Mouse (Mus musculus): ENCODE results near the gene Gadd45b. TPM values are rescaled to one million over a fixed set of nuclear protein-coding genes. Genes with fewer than 3 reads are reported as not detected.

Gene Gadd45b
- total and polyA plus RNA-seq, 3 experiments = 14.9 to 52.5 (median 24.4) TPM

DNA sequence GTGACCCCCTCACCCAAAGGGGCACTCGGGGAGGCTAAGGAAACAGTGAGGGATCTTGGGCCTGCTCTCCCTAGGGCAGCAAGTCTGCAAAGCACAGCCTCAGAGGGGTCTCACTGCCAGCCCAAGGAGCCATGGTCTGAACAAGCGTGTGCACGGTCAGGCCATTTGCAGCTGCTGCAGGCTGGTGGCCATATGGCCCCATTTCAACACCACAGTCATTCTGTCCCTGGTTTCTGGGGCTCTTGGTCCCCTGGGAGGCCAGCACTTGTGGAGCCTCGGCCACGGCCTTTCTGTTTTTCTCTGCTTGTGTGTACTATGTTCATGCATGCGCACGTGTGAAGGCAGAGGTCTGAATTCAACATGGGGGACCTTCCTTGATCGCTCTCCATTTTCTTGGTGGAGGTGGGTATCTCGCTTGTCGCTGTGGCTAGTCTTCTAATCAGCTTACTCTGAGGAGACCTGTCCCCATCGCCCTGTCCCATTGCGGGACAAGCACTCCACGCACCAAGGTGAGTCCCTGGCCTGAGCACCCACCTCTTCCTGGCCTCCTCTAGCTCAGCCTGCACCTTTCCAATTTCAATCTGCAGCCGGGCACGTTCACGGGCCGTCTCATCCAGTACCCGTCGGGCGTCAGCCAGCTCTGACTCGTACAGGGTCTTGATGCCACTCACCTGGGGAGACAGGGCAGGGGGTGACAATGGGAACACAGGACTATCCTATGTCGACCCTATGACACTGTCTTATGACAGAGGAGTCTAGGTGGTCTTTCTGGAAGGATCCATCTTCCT is 20.3 kb upstream of the Gadd45b start:
- no peak for DNase-seq (ENCODE audit: extremely low read depth)
- Histone ChIP-seq H3K4me1 (ENCODE audit: control insufficient read depth in 1 of 2, insufficient read depth in 2 of 2) (peaks cover 0 to 11% of the 10 kb centered on the region in 2 experiments; a peak in 1 of 4 replicates), H3K27ac (ENCODE audit: insufficient read depth, low read depth) (no peak overlapping the region), H3K4me2 (ENCODE audit: insufficient read depth, low read depth, poor library complexity, severe bottlenecking) (no peak overlapping the region), H3K9me3 (replicated peaks; ENCODE audit: low read length) (no peaks in the 10 kb centered on the region), H3K36me3 (replicated peaks in 1 of 2; ENCODE audit: control insufficient read depth in 1 of 2, insufficient read depth in 1 of 2, low read length in 1 of 2) (peaks cover 24 to 92% of the 10 kb centered on the region in 2 experiments), H3K27me3 (replicated peaks) (no peaks in the 10 kb centered on the region), H3K79me2 (replicated peaks; ENCODE audit: control insufficient read depth, extremely low read depth, insufficient read depth, poor library complexity, severe bottlenecking) (no peaks in the 10 kb centered on the region), H3K4me3 (replicated peaks in 1 of 3; ENCODE audit: low read depth in 2 of 3, low read length in 2 of 3, poor library complexity in 1 of 3) (no peak overlapping the region), H3K9ac (ENCODE audit: insufficient read depth, low read depth) (no peak overlapping the region)
- dilution Hi-C loops (cut with MboI; ENCODE audit: extremely low pct_ligation_motif_present, extremely low pct_unique_long_range_greater_than_20kb, low sequenced_read_pairs) (no loop called here), in situ Hi-C loops (cut with MboI; ENCODE audit: low pct_ligation_motif_present, low pct_unique_long_range_greater_than_20kb, low sequenced_read_pairs) (no loop called here)
- TF ChIP-seq BHLHE40 (IDR thresholded peaks at IDR 0.05; ENCODE audit: low read depth, low read length) (peak; percentile 30; the same call in 1 of the 2 replicates), ZMIZ1 (IDR thresholded peaks at IDR 0.05; ENCODE audit: low read depth, low read length) (no peak)

DNA sequence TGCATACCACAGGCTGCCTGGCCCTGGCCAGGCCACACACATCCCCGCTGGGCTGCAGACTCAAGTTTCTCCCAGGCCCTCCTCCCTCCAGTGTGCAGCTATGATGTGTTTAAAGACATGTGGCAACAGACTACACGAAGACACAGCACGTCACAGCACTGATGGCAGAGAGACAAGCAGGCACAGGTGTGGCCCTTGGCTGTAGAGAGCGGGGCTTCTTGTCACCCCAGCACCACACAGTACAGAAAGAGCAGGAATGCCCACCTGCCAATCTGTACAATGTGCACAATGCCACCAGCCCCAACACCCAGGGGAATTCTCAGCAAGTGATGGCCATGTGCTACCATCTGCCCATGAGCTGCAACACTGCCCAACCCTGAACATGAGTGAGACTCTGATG is 18.5 kb upstream of the Gadd45b start:
- Histone ChIP-seq H3K9ac (ENCODE audit: insufficient read depth, low read depth) (no peak overlapping the region), H3K27me3 (replicated peaks) (no peaks in the 10 kb centered on the region), H3K79me2 (replicated peaks; ENCODE audit: control insufficient read depth, extremely low read depth, insufficient read depth, poor library complexity, severe bottlenecking) (no peaks in the 10 kb centered on the region), H3K27ac (ENCODE audit: insufficient read depth, low read depth) (no peak overlapping the region), H3K9me3 (replicated peaks; ENCODE audit: low read length) (no peaks in the 10 kb centered on the region), H3K4me1 (ENCODE audit: control insufficient read depth in 1 of 2, insufficient read depth in 2 of 2) (peaks cover 4 to 11% of the 10 kb centered on the region in 2 experiments; a peak in 2 of 4 replicates), H3K4me3 (replicated peaks in 1 of 3; ENCODE audit: low read depth in 2 of 3, low read length in 2 of 3, poor library complexity in 1 of 3) (no peak overlapping the region), H3K4me2 (ENCODE audit: insufficient read depth, low read depth, poor library complexity, severe bottlenecking) (no peak overlapping the region), H3K36me3 (replicated peaks in 1 of 2; ENCODE audit: control insufficient read depth in 1 of 2, insufficient read depth in 1 of 2, low read length in 1 of 2) (peaks cover 16 to 90% of the 10 kb centered on the region in 2 experiments)
- in situ Hi-C loops (cut with MboI; ENCODE audit: low pct_ligation_motif_present, low pct_unique_long_range_greater_than_20kb, low sequenced_read_pairs) = no loop called here
- DNase-seq (ENCODE audit: extremely low read depth) = no peak
- TF ChIP-seq E2F4 (IDR thresholded peaks at IDR 0.05; ENCODE audit: insufficient replicate concordance, low read depth, low read length) (no peak), SMC3 (IDR thresholded peaks at IDR 0.05; ENCODE audit: low read depth, low read length) (no peak), ZMIZ1 (IDR thresholded peaks at IDR 0.05; ENCODE audit: low read depth, low read length) (no peak), GABPA (IDR thresholded peaks at IDR 0.05; ENCODE audit: insufficient replicate concordance, low read depth, low read length) (no peak), NELFE (IDR thresholded peaks at IDR 0.05; ENCODE audit: low read depth, low read length) (no peak), ZKSCAN1 (IDR thresholded peaks at IDR 0.05; ENCODE audit: borderline replicate concordance, low read depth, low read length) (no peak), ZC3H11A (IDR thresholded peaks at IDR 0.05; ENCODE audit: low read depth, low read length) (no peak)
- dilution Hi-C loops (cut with MboI; ENCODE audit: extremely low pct_ligation_motif_present, extremely low pct_unique_long_range_greater_than_20kb, low sequenced_read_pairs) = no loop called here

DNA sequence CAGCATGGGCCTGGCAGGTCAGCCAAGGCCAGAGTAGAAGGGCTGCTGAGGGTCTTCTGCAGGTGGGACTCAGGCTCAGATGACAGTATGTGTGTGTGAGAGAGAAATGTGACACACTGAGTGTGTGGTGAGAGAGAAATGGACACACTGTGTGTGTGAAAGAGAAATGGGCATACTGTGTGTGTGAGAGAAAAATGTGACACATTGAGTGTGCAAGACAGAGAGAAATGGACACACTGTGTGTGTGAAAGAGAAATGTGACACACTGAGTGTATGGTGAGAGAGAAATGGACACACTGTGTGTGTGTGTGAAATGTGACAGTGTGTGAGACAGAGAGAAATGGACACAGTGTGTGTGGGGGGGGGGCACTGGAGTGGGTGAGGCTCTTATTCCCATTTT is 18.0 kb upstream of the Gadd45b start:
- TF ChIP-seq ZKSCAN1 (IDR thresholded peaks at IDR 0.05; ENCODE audit: borderline replicate concordance, low read depth, low read length) = peak; percentile 70
- no peak for TF ChIP-seq JUN (IDR thresholded peaks at IDR 0.05; ENCODE audit: insufficient read depth, low read depth, low read length)
- TF ChIP-seq RCOR1 (conservative IDR thresholded peaks at IDR 0.05; ENCODE audit: low read depth, low read length) = no peak
- TF ChIP-seq GABPA (IDR thresholded peaks at IDR 0.05; ENCODE audit: insufficient replicate concordance, low read depth, low read length) = no peak
- no peak for TF ChIP-seq PAX5 (IDR thresholded peaks at IDR 0.05; ENCODE audit: low read length)
- Histone ChIP-seq H3K4me3 (replicated peaks in 1 of 3; ENCODE audit: low read depth in 2 of 3, low read length in 2 of 3, poor library complexity in 1 of 3) (no peak overlapping the region), H3K9me3 (replicated peaks; ENCODE audit: low read length) (no peaks in the 10 kb centered on the region), H3K27ac (ENCODE audit: insufficient read depth, low read depth) (no peak overlapping the region), H3K4me2 (ENCODE audit: insufficient read depth, low read depth, poor library complexity, severe bottlenecking) (no peak overlapping the region), H3K79me2 (replicated peaks; ENCODE audit: control insufficient read depth, extremely low read depth, insufficient read depth, poor library complexity, severe bottlenecking) (no peaks in the 10 kb centered on the region), H3K27me3 (replicated peaks) (no peaks in the 10 kb centered on the region), H3K4me1 (ENCODE audit: control insufficient read depth in 1 of 2, insufficient read depth in 2 of 2) (peaks cover 9 to 11% of the 10 kb centered on the region in 2 experiments; a peak in 2 of 4 replicates), H3K9ac (ENCODE audit: insufficient read depth, low read depth) (no peak overlapping the region), H3K36me3 (replicated peaks in 1 of 2; ENCODE audit: control insufficient read depth in 1 of 2, insufficient read depth in 1 of 2, low read length in 1 of 2) (peaks cover 16 to 91% of the 10 kb centered on the region in 2 experiments)
- dilution Hi-C loops (cut with MboI; ENCODE audit: extremely low pct_ligation_motif_present, extremely low pct_unique_long_range_greater_than_20kb, low sequenced_read_pairs) = no loop called here
- in situ Hi-C loops (cut with MboI; ENCODE audit: low pct_ligation_motif_present, low pct_unique_long_range_greater_than_20kb, low sequenced_read_pairs) = no loop called here
- no peak for DNase-seq (ENCODE audit: extremely low read depth)

Data from CH12.LX (cell line).